13 mouse cellular contexts compared by ENCODE assay signal in genomic region chr10:34184956-34185355, GRCm38 (mm10). TPM values are rescaled to one million over a fixed set of nuclear protein-coding genes. Genes with fewer than 3 reads are reported as not detected.
"Had no signal": no experiment of that assay in that cellular context is flagged by ENCODE, and none has a peak within 500 bp of the region (broad histone marks: within the 10 kb centered on the region; RNA-seq: fewer than 3 reads in every experiment).

No protein-coding gene starts in this region.

- H3K9ac ChIP-seq: liver, embryonic 15.5 days; lung, embryonic 15.5 days; neural tube, embryonic 15.5 days had no signal

- H3K4me2 ChIP-seq: liver, embryonic 11.5 days; liver, embryonic 15.5 days; lung, embryonic 15.5 days; neural tube, embryonic 15.5 days had no signal

- H3K4me1 ChIP-seq: liver, embryonic 15.5 days; midbrain, embryonic 10.5 days; neural tube, embryonic 15.5 days had no signal

- H3K27ac ChIP-seq: left cerebral cortex, adult 2 months; liver, embryonic 15.5 days; lung, embryonic 15.5 days; midbrain, embryonic 10.5 days; neural tube, embryonic 15.5 days; stomach, postnatal 0 days had no signal

- H3K36me3 ChIP-seq: liver, embryonic 15.5 days; lung, embryonic 15.5 days; neural tube, embryonic 15.5 days had no signal

- H3K9me3 ChIP-seq: limb, embryonic 10.5 days; liver, embryonic 15.5 days; lung, embryonic 15.5 days; midbrain, embryonic 10.5 days; neural tube, embryonic 15.5 days had no signal

- DNase-seq: kidney, adult 2 months; midbrain, embryonic 14.5 days; thymus, postnatal 4 days had no signal

- H3K4me3 ChIP-seq: left cerebral cortex, adult 2 months; limb, embryonic 10.5 days; liver, embryonic 15.5 days; lung, embryonic 15.5 days; midbrain, embryonic 10.5 days; myocyte; neural tube, embryonic 15.5 days had no signal

- H3K27me3 ChIP-seq: liver, embryonic 15.5 days; lung, embryonic 15.5 days; neural tube, embryonic 15.5 days had no signal

RNA-seq across cellular contexts. Expression of gene Calhm6, which starts 57.2 kb away (rescaled TPM):
- polyA plus RNA-seq: neural tube, embryonic 11.5 days had no signal
